Mouse (Mus musculus): Measurements from ENCODE around the gene Ugt1a9. TPM values are rescaled to one million over a fixed set of nuclear protein-coding genes. Genes with fewer than 3 reads are reported as not detected.

The Ugt1a9 gene
- total and polyA plus RNA-seq, 3 experiments: not detected

DNA sequence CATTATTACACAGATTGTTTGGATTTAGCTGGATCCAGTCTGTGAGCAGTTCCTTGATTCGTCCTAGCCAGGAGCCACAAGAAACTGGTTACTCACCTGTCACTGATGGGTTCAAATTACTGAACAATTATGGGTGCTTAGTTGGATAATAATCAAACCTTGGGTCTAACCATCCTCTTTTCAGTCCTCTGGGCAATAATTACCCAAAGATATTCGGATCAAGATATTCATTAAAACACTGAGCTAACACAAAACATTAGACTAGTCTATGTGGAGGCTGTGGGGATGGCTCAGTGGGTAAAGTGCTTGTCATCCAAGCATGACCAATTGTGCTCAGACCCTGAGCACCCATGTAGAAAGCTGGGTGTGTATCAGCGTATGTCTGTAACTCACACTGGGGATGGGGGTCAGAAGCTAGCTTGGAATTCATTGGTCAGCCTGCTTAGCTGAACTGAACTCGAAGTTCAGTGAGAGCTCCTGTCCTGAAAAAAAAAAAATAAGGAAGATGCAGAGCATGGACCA is 165.4 kb downstream of the Ugt1a9 start:
- Histone ChIP-seq H3K27me3 (replicated peaks) (peaks cover 38% of the 10 kb centered on the region), H3K79me2 (replicated peaks; ENCODE audit: control insufficient read depth, extremely low read depth, insufficient read depth, poor library complexity, severe bottlenecking) (no peaks in the 10 kb centered on the region), H3K36me3 (replicated peaks in 1 of 2; ENCODE audit: control insufficient read depth in 1 of 2, insufficient read depth in 1 of 2, low read length in 1 of 2) (no peaks in the 10 kb centered on the region), H3K27ac (ENCODE audit: insufficient read depth, low read depth) (no peak overlapping the region), H3K9ac (ENCODE audit: insufficient read depth, low read depth) (no peak overlapping the region), H3K4me3 (replicated peaks in 1 of 3; ENCODE audit: low read depth in 2 of 3, low read length in 2 of 3, poor library complexity in 1 of 3) (no peak overlapping the region), H3K9me3 (replicated peaks; ENCODE audit: low read length) (peaks cover 86% of the 10 kb centered on the region), H3K4me1 (ENCODE audit: control insufficient read depth in 1 of 2, insufficient read depth in 2 of 2) (no peaks in the 10 kb centered on the region), H3K4me2 (ENCODE audit: insufficient read depth, low read depth, poor library complexity, severe bottlenecking) (no peak overlapping the region)
- dilution Hi-C loops (cut with MboI; ENCODE audit: extremely low pct_ligation_motif_present, extremely low pct_unique_long_range_greater_than_20kb, low sequenced_read_pairs): no loop called here
- DNase-seq (ENCODE audit: extremely low read depth): no peak
- in situ Hi-C loops (cut with MboI; ENCODE audit: low pct_ligation_motif_present, low pct_unique_long_range_greater_than_20kb, low sequenced_read_pairs): no loop called here
- no peak for TF ChIP-seq IRF4 (IDR thresholded peaks at IDR 0.05; ENCODE audit: low read depth, low read length)
- no peak for TF ChIP-seq MEF2A (IDR thresholded peaks at IDR 0.05; ENCODE audit: borderline replicate concordance, low read depth, low read length)
- no peak for TF ChIP-seq BHLHE40 (IDR thresholded peaks at IDR 0.05; ENCODE audit: low read depth, low read length)
- no peak for TF ChIP-seq ELF1 (IDR thresholded peaks at IDR 0.05; ENCODE audit: low read depth, low read length)
- TF ChIP-seq NELFE (IDR thresholded peaks at IDR 0.05; ENCODE audit: low read depth, low read length): no peak

DNA sequence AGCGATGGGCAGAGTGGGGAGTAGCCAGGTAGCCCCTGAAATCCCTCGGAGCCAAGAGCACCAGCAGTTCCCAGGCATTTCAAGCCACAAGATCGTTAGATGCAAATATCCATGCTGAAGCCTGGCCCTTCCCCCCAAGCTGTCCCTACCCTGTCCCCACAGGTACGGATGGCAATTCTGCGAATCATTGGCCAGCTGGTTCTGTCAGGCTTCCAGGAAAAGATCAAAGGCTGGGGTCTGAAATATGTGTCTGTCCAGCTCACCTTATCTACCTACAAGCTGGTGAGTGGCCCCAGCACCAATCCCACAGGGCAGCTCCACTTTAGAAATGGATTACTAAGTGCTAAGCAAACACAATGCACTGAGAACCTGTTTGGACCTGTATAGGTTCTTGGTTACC is 166.7 kb downstream of the Ugt1a9 start:
- dilution Hi-C loops (cut with MboI; ENCODE audit: extremely low pct_ligation_motif_present, extremely low pct_unique_long_range_greater_than_20kb, low sequenced_read_pairs): no loop called here

DNA sequence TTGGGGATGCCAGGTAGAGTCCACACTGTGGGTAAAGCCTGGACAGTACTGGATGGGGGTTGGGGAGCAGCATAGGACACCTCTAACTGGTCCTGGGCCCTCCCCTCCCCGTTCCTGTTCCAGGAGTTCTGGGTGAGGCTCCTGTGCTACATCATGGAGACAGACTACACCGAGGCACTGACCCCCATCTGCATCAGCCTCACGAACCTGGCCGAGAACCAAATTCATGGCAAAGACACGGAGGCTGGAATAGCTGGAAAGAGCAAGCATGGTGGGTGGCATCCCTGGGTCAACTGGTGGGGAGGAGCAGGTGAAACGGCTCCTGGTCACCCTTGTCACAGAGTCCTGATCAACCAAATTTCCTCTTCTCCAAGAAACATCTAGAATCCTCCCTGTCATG is 168.2 kb downstream of the Ugt1a9 start:
- Histone ChIP-seq H3K4me2 (ENCODE audit: insufficient read depth, low read depth, poor library complexity, severe bottlenecking) (no peak overlapping the region), H3K9ac (ENCODE audit: insufficient read depth, low read depth) (no peak overlapping the region), H3K27me3 (replicated peaks) (peaks cover 38% of the 10 kb centered on the region), H3K27ac (ENCODE audit: insufficient read depth, low read depth) (no peak overlapping the region), H3K4me1 (ENCODE audit: control insufficient read depth in 1 of 2, insufficient read depth in 2 of 2) (no peaks in the 10 kb centered on the region), H3K79me2 (replicated peaks; ENCODE audit: control insufficient read depth, extremely low read depth, insufficient read depth, poor library complexity, severe bottlenecking) (no peaks in the 10 kb centered on the region), H3K9me3 (replicated peaks; ENCODE audit: low read length) (peaks cover 72% of the 10 kb centered on the region), H3K4me3 (replicated peaks in 1 of 3; ENCODE audit: low read depth in 2 of 3, low read length in 2 of 3, poor library complexity in 1 of 3) (no peak overlapping the region), H3K36me3 (replicated peaks in 1 of 2; ENCODE audit: control insufficient read depth in 1 of 2, insufficient read depth in 1 of 2, low read length in 1 of 2) (no peaks in the 10 kb centered on the region)
- dilution Hi-C loops (cut with MboI; ENCODE audit: extremely low pct_ligation_motif_present, extremely low pct_unique_long_range_greater_than_20kb, low sequenced_read_pairs): no loop called here
- no peak for TF ChIP-seq GABPA (IDR thresholded peaks at IDR 0.05; ENCODE audit: insufficient replicate concordance, low read depth, low read length)
- no peak for TF ChIP-seq IRF4 (IDR thresholded peaks at IDR 0.05; ENCODE audit: low read depth, low read length)
- TF ChIP-seq ZMIZ1 (IDR thresholded peaks at IDR 0.05; ENCODE audit: low read depth, low read length): no peak
- TF ChIP-seq MAX (IDR thresholded peaks at IDR 0.05; ENCODE audit: low read length): no peak
- no peak for TF ChIP-seq TCF12 (IDR thresholded peaks at IDR 0.05; ENCODE audit: low read depth, low read length)
- no peak for TF ChIP-seq KAT2A (IDR thresholded peaks at IDR 0.05; ENCODE audit: insufficient replicate concordance, low read length)
- TF ChIP-seq ZKSCAN1 (IDR thresholded peaks at IDR 0.05; ENCODE audit: borderline replicate concordance, low read depth, low read length): no peak
- TF ChIP-seq HCFC1 (IDR thresholded peaks at IDR 0.05; ENCODE audit: low read depth, low read length): no peak
- TF ChIP-seq JUND (conservative IDR thresholded peaks at IDR 0.05; ENCODE audit: low read depth, low read length): no peak
- TF ChIP-seq MEF2A (IDR thresholded peaks at IDR 0.05; ENCODE audit: borderline replicate concordance, low read depth, low read length): no peak
- TF ChIP-seq ZC3H11A (IDR thresholded peaks at IDR 0.05; ENCODE audit: low read depth, low read length): no peak
- TF ChIP-seq MAFK (IDR thresholded peaks at IDR 0.05; ENCODE audit: insufficient replicate concordance, low read length): no peak
- TF ChIP-seq MAZ (IDR thresholded peaks at IDR 0.05; ENCODE audit: low read depth, low read length): no peak
- no peak for TF ChIP-seq UBTF (IDR thresholded peaks at IDR 0.05; ENCODE audit: low read depth, low read length)
- no peak for TF ChIP-seq NELFE (IDR thresholded peaks at IDR 0.05; ENCODE audit: low read depth, low read length)
- TF ChIP-seq JUN (IDR thresholded peaks at IDR 0.05; ENCODE audit: insufficient read depth, low read depth, low read length): no peak
- TF ChIP-seq BHLHE40 (IDR thresholded peaks at IDR 0.05; ENCODE audit: low read depth, low read length): no peak
- DNase-seq (ENCODE audit: extremely low read depth): no peak
- in situ Hi-C loops (cut with MboI; ENCODE audit: low pct_ligation_motif_present, low pct_unique_long_range_greater_than_20kb, low sequenced_read_pairs): no loop called here

More for the DNA sequence above, 166.7 kb downstream of the Ugt1a9 start:
- H3K4me1 ChIP-seq (ENCODE audit: control insufficient read depth in 1 of 2, insufficient read depth in 2 of 2): no peaks in the 10 kb centered on the region
- in situ Hi-C loops (cut with MboI; ENCODE audit: low pct_ligation_motif_present, low pct_unique_long_range_greater_than_20kb, low sequenced_read_pairs): no loop called here
- H3K27me3 ChIP-seq (replicated peaks): peaks cover 38% of the 10 kb centered on the region
- no peak for TF ChIP-seq CTCF (conservative IDR thresholded peaks at IDR 0.05 in 1 of 2, IDR thresholded peaks at IDR 0.05 in 1 of 2; ENCODE audit: low read depth in 2 of 2, low read length in 2 of 2)
- no peak for TF ChIP-seq ZC3H11A (IDR thresholded peaks at IDR 0.05; ENCODE audit: low read depth, low read length)
- no peak for TF ChIP-seq E2F4 (IDR thresholded peaks at IDR 0.05; ENCODE audit: insufficient replicate concordance, low read depth, low read length)
- no peak for TF ChIP-seq TBP (conservative IDR thresholded peaks at IDR 0.05; ENCODE audit: low read depth, low read length)
- TF ChIP-seq ELF1 (IDR thresholded peaks at IDR 0.05; ENCODE audit: low read depth, low read length): no peak
- no peak for TF ChIP-seq MAFK (IDR thresholded peaks at IDR 0.05; ENCODE audit: insufficient replicate concordance, low read length)
- no peak for TF ChIP-seq POLR2A (IDR thresholded peaks at IDR 0.05; ENCODE audit: low read depth, low read length)
- TF ChIP-seq KAT2A (IDR thresholded peaks at IDR 0.05; ENCODE audit: insufficient replicate concordance, low read length): no peak
- TF ChIP-seq EP300 (IDR thresholded peaks at IDR 0.05; ENCODE audit: low read length): no peak
- H3K4me3 ChIP-seq (replicated peaks in 1 of 3; ENCODE audit: low read depth in 2 of 3, low read length in 2 of 3, poor library complexity in 1 of 3): no peak overlapping the region
- H3K79me2 ChIP-seq (replicated peaks; ENCODE audit: control insufficient read depth, extremely low read depth, insufficient read depth, poor library complexity, severe bottlenecking): no peaks in the 10 kb centered on the region
- H3K9ac ChIP-seq (ENCODE audit: insufficient read depth, low read depth): no peak overlapping the region
- H3K36me3 ChIP-seq (replicated peaks in 1 of 2; ENCODE audit: control insufficient read depth in 1 of 2, insufficient read depth in 1 of 2, low read length in 1 of 2): no peaks in the 10 kb centered on the region
- DNase-seq (ENCODE audit: extremely low read depth): no peak
- peaks cover 74% of the 10 kb centered on the region for H3K9me3 ChIP-seq (replicated peaks; ENCODE audit: low read length)
- H3K4me2 ChIP-seq (ENCODE audit: insufficient read depth, low read depth, poor library complexity, severe bottlenecking): no peak overlapping the region
- H3K27ac ChIP-seq (ENCODE audit: insufficient read depth, low read depth): no peak overlapping the region

Data from CH12.LX (cell line).